Mouse (Mus musculus): ENCODE data around the gene Gm20388.

The Gm20388 gene

GRCm38 (mm10) chr8:122323951-122324402, 2413.3 kb downstream of the Gm20388 start:
- peak; percentile 74 for DNase-seq

GRCm38 (mm10) chr8:122325196-122325595, 2414.6 kb downstream of the Gm20388 start:
- DNase-seq: no peak

- DNase-seq: no peak
Measured at GRCm38 (mm10) chr8:122326114-122326542, 2415.5 kb downstream of the Gm20388 start.

- DNase-seq: no peak
Measured at GRCm38 (mm10) chr8:122329072-122329471, 2418.4 kb downstream of the Gm20388 start.

GRCm38 (mm10) chr8:122329553-122330239, 2419.1 kb downstream of the Gm20388 start:
- no peak for DNase-seq

GRCm38 (mm10) chr8:122330446-122331133, 2419.9 kb downstream of the Gm20388 start:
- DNase-seq: no peak

- DNase-seq: peak; percentile 90
Measured at GRCm38 (mm10) chr8:122331134-122331523, 2420.5 kb downstream of the Gm20388 start.

GRCm38 (mm10) chr8:122332753-122333506, 2422.3 kb downstream of the Gm20388 start:
- peak; percentile 90 for DNase-seq

GRCm38 (mm10) chr8:122333531-122333930, 2422.9 kb downstream of the Gm20388 start:
- DNase-seq: no peak

- DNase-seq: peak; percentile 47
Measured at GRCm38 (mm10) chr8:122334791-122335490, 2424.3 kb downstream of the Gm20388 start.

GRCm38 (mm10) chr8:122335638-122336250, 2425.1 kb downstream of the Gm20388 start:
- DNase-seq: peak; percentile 45

- peak; percentile 74 for DNase-seq
Measured at GRCm38 (mm10) chr8:122336251-122336910, 2425.7 kb downstream of the Gm20388 start.

GRCm38 (mm10) chr8:122338852-122339251, 2428.2 kb downstream of the Gm20388 start:
- no peak for DNase-seq

- DNase-seq: no peak
Measured at GRCm38 (mm10) chr8:122340761-122341160, 2430.1 kb downstream of the Gm20388 start.

GRCm38 (mm10) chr8:122341790-122342189, 2431.1 kb downstream of the Gm20388 start:
- no peak for DNase-seq

GRCm38 (mm10) chr8:122342362-122342761, 2431.7 kb downstream of the Gm20388 start:
- DNase-seq: no peak

GRCm38 (mm10) chr8:122342806-122343209, 2432.2 kb downstream of the Gm20388 start:
- peak; percentile 79 for DNase-seq

GRCm38 (mm10) chr8:122343341-122343740, 2432.7 kb downstream of the Gm20388 start:
- DNase-seq: no peak

GRCm38 (mm10) chr8:122343758-122344157, 2433.1 kb downstream of the Gm20388 start:
- DNase-seq: peak; percentile 72

GRCm38 (mm10) chr8:122344219-122344618, 2433.6 kb downstream of the Gm20388 start:
- no peak for DNase-seq
